Mouse (Mus musculus) midbrain, embryonic 10.5 days (tissue): ENCODE data around the gene Creb5. TPM values are rescaled to one million over a fixed set of nuclear protein-coding genes. Genes with fewer than 3 reads are reported as not detected.

Experiments
- DNase-seq: peaks from one replicate; pipeline ENCODE4 v3.0.0-alpha.2; 2017; ENCODE audit warnings: low spot score
- H3K27ac ChIP-seq: fragments of 300-500 bp; sonication (generic); replicated peaks from 2 replicates; pipeline ENCODE4 v1.5.1; 2016; ENCODE audit warnings: mild to moderate bottlenecking
- H3K27me3 ChIP-seq: fragments of 300-500 bp; sonication (generic); 2 replicates; pipeline ENCODE4 v1.6.1; 2016; ENCODE audit warnings: low read depth, mild to moderate bottlenecking; ENCODE audit not compliant: poor library complexity, severe bottlenecking
- H3K36me3 ChIP-seq: fragments of 300-500 bp; sonication (generic); 2 replicates; pipeline ENCODE4 v1.6.1; 2016; ENCODE audit warnings: mild to moderate bottlenecking, moderate library complexity
- H3K4me1 ChIP-seq: fragments of 300-500 bp; sonication (generic); 2 replicates; pipeline ENCODE4 v1.6.1; 2016
- H3K4me3 ChIP-seq: fragments of 300-500 bp; sonication (generic); 2 replicates; pipeline ENCODE4 v1.5.1; 2016; ENCODE audit warnings: mild to moderate bottlenecking, moderate library complexity
- H3K9me3 ChIP-seq: fragments of 300-500 bp; sonication (generic); replicated peaks from 2 replicates; pipeline ENCODE4 v1.6.1; 2016; ENCODE audit warnings: mild to moderate bottlenecking
- WGBS: fragments of 180-500 bp; shearing (Covaris S2); methylation state at CpG from one replicate; pipeline ENCODE4 v1.1.7; 2016; 5-methylcytosine and 5-hydroxymethylcytosine counted together
- polyA plus RNA-seq: library from polyadenylated mRNA; unstranded; fragments of >200 nt; fragmentation: Nextera tagmentation; extraction: Ambion mirVana; gene quantifications from 2 replicates; pipeline ENCODE4 v1.2.1, GENCODE M21; 2016

The Creb5 gene
- polyA plus RNA-seq, 1 experiment from 2014 or later, result 4.8 TPM

DNA sequence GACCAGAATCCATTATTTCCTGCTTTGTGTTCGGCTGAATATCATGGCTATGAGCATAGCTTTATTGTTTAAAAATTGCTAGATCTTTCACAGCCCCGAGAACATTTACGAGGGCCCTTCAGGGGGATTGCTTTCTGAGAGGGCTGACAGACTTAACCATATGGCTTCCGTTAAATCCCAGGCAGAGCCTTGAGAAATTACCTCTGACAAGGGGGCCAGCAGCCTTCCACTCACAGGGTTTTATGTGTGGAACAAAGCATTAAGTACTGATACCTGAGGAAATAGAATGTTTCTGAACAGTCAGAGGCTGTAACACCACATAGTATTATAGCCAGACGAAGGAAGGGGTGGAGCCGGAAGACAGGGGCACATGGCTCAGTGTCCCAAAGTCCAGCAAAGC, 165.2 kb downstream of the Creb5 start:
- no peaks in the 10 kb centered on the region for H3K27me3 ChIP-seq

GRCm38 (mm10) chr6:53455442-53455841, 168.4 kb downstream of the Creb5 start:
- no peaks in the 10 kb centered on the region for H3K9me3 ChIP-seq
- no peak overlapping the region for H3K27ac ChIP-seq
- H3K4me3 ChIP-seq, result no peak overlapping the region
- H3K4me1 ChIP-seq, result peaks cover 11% of the 10 kb centered on the region
- 76% methylated on average over 4 of the region's 4 CpGs for WGBS
- DNase-seq, result no peak
- H3K36me3 ChIP-seq, result no peaks in the 10 kb centered on the region
- H3K27me3 ChIP-seq, result no peaks in the 10 kb centered on the region

More for the DNA sequence above, 165.2 kb downstream of the Creb5 start:
- no peak for DNase-seq
- no peaks in the 10 kb centered on the region for H3K36me3 ChIP-seq
- no peak overlapping the region for H3K27ac ChIP-seq
- WGBS, result 71% methylated on average over 6 of the region's 6 CpGs
- peaks cover 10% of the 10 kb centered on the region; the same call in 1 of the 2 replicates for H3K4me1 ChIP-seq
- no peak overlapping the region for H3K4me3 ChIP-seq
- H3K9me3 ChIP-seq, result no peaks in the 10 kb centered on the region

- 91% methylated on average over 5 of the region's 5 CpGs for WGBS
Observed at GRCm38 (mm10) chr6:53456111-53456510, 169.0 kb downstream of the Creb5 start.

DNA sequence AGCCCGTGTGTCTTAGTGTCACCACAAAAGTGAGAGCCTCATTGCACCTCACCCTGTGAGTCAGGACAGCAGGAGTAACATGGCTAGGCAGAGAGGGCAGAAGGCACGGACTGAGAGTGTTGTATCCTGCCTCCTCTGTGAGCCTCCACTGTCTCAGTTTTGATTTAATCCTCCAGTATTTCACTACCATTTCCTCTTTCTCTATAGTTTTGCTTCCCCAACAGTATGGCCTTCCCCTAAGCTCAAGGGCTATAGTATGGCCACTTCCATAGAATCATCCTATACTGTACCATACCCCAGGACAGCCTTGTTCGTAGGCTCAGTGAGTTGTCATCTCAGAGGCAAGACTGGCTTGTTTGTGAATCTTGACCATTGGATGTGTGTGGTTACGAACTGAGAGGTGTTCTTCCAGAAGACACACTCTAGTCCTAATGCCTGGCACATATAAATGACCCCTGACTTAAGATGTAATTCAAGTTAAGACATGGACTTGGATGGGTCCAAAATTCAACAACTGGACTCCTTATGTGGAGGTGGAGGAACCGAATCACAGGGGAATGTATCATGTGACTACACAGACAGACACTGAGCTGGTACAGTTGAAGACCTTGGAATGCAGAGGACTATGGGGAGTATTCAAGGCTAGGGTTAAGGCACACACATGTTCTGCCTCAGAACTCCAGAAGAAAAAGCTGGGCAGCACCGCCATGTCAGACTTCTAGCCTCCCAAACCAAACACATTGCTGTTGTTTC, 173.1 kb downstream of the Creb5 start:
- Histone ChIP-seq H3K27ac (no peak overlapping the region), H3K9me3 (no peaks in the 10 kb centered on the region), H3K36me3 (no peaks in the 10 kb centered on the region), H3K4me3 (no peak overlapping the region), H3K4me1 (peaks cover 11% of the 10 kb centered on the region), H3K27me3 (no peaks in the 10 kb centered on the region)
- DNase-seq, result no peak
- 91% methylated on average over 6 of the region's 6 CpGs for WGBS

More at GRCm38 (mm10) chr6:53456111-53456510, 169.0 kb downstream of the Creb5 start:
- Histone ChIP-seq H3K9me3 (no peaks in the 10 kb centered on the region), H3K4me1 (peaks cover 11% of the 10 kb centered on the region), H3K27ac (no peak overlapping the region), H3K27me3 (no peaks in the 10 kb centered on the region), H3K4me3 (no peak overlapping the region), H3K36me3 (no peaks in the 10 kb centered on the region)
- DNase-seq, result no peak

DNA sequence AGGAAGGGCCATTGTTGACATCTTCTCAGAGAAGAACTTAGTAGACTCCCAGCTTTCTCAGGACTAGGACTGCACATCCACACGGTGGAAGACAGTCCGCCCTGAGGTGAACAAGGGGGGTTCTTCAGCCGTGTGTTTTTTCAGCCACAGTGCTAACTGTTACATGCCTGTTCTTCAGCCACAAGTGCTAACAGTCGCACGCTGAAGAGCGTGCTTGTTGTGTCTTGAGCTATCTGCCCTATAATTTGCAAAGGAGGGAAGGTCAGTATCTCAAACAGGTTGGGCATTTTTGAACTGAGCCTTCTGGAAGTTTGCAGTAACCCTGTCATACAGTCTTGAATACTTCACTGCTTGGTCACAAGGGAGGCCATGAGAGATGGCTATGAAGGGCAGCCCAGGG, 174.0 kb downstream of the Creb5 start:
- no peak overlapping the region for H3K27ac ChIP-seq
- H3K9me3 ChIP-seq, result no peaks in the 10 kb centered on the region
- H3K4me1 ChIP-seq, result peaks cover 11% of the 10 kb centered on the region
- H3K27me3 ChIP-seq, result no peaks in the 10 kb centered on the region
- H3K4me3 ChIP-seq, result no peak overlapping the region
- no peaks in the 10 kb centered on the region for H3K36me3 ChIP-seq
- WGBS, result 84% methylated on average over 6 of the region's 6 CpGs
- no peak for DNase-seq

GRCm38 (mm10) chr6:53461775-53462770, 175.0 kb downstream of the Creb5 start:
- no peaks in the 10 kb centered on the region for H3K36me3 ChIP-seq
- H3K4me1 ChIP-seq, result peaks cover 11% of the 10 kb centered on the region
- WGBS, result 78% methylated on average over 12 of the region's 12 CpGs
- H3K27ac ChIP-seq, result no peak overlapping the region
- no peak overlapping the region for H3K4me3 ChIP-seq
- H3K27me3 ChIP-seq, result no peaks in the 10 kb centered on the region
- no peaks in the 10 kb centered on the region for H3K9me3 ChIP-seq
- DNase-seq, result no peak

GRCm38 (mm10) chr6:53462802-53463201, 175.7 kb downstream of the Creb5 start:
- H3K9me3 ChIP-seq, result no peaks in the 10 kb centered on the region
- H3K36me3 ChIP-seq, result no peaks in the 10 kb centered on the region
- no peaks in the 10 kb centered on the region for H3K27me3 ChIP-seq
- H3K4me1 ChIP-seq, result peaks cover 11% of the 10 kb centered on the region
- no peak for DNase-seq
- 82% methylated on average over 7 of the region's 7 CpGs for WGBS
- H3K4me3 ChIP-seq, result no peak overlapping the region
- H3K27ac ChIP-seq, result no peak overlapping the region

DNA sequence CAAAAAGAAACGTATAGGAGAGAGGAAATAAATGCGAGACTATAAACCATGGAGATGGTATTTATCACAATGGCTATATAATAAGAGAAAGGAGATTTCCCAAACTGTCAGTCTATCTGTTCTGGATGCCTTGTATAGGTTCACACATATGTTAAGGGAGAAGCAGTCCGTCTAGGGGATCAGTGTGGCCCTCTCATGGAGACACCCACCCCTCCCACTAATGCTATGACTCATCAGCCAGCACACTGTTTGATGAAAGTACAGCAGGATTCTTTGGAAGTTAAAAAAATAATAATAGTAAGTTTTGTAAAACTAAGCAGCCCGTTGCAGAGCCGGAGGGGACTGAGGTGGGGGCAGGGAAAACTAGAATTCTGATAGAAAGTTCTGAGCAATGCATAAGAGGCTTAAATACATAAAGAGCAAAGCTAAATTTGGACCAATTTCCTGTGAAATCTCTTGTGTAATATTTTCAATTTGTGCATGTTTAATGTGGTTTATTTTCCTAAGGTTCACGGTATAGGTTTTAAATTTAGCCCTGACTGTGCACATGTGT, 176.3 kb downstream of the Creb5 start:
- H3K4me3 ChIP-seq, result no peak overlapping the region
- 77% methylated on average over 6 of the region's 6 CpGs for WGBS

GRCm38 (mm10) chr6:53469204-53469603, 182.1 kb downstream of the Creb5 start:
- H3K4me1 ChIP-seq, result no peaks in the 10 kb centered on the region
- H3K27me3 ChIP-seq, result no peaks in the 10 kb centered on the region
- no peak for DNase-seq
- H3K27ac ChIP-seq, result no peak overlapping the region
- no peaks in the 10 kb centered on the region for H3K36me3 ChIP-seq
- no peak overlapping the region for H3K4me3 ChIP-seq
- H3K9me3 ChIP-seq, result no peaks in the 10 kb centered on the region
- WGBS, result 85% methylated on average over 4 of the region's 4 CpGs

More for the DNA sequence above, 176.3 kb downstream of the Creb5 start:
- no peak overlapping the region for H3K27ac ChIP-seq
- H3K36me3 ChIP-seq, result no peaks in the 10 kb centered on the region
- DNase-seq, result no peak
- peaks cover 8% of the 10 kb centered on the region for H3K4me1 ChIP-seq
- no peaks in the 10 kb centered on the region for H3K27me3 ChIP-seq
- no peaks in the 10 kb centered on the region for H3K9me3 ChIP-seq

- no peaks in the 10 kb centered on the region for H3K36me3 ChIP-seq
- no peaks in the 10 kb centered on the region for H3K4me1 ChIP-seq
- no peak for DNase-seq
- no peaks in the 10 kb centered on the region for H3K27me3 ChIP-seq
- no peak overlapping the region for H3K27ac ChIP-seq
- 81% methylated on average over 2 of the region's 2 CpGs for WGBS
- no peaks in the 10 kb centered on the region for H3K9me3 ChIP-seq
- no peak overlapping the region for H3K4me3 ChIP-seq
Observed at GRCm38 (mm10) chr6:53469703-53470102, 182.6 kb downstream of the Creb5 start.

GRCm38 (mm10) chr6:53470559-53470958, 183.5 kb downstream of the Creb5 start:
- WGBS, result 68% methylated on average over 8 of the region's 8 CpGs
- H3K27me3 ChIP-seq, result no peaks in the 10 kb centered on the region
- H3K9me3 ChIP-seq, result no peaks in the 10 kb centered on the region
- DNase-seq, result no peak
- no peaks in the 10 kb centered on the region for H3K4me1 ChIP-seq
- H3K36me3 ChIP-seq, result no peaks in the 10 kb centered on the region
- no peak overlapping the region for H3K4me3 ChIP-seq
- H3K27ac ChIP-seq, result no peak overlapping the region

- Histone ChIP-seq H3K4me3 (no peak overlapping the region), H3K27ac (no peak overlapping the region), H3K4me1 (no peaks in the 10 kb centered on the region), H3K9me3 (no peaks in the 10 kb centered on the region), H3K27me3 (no peaks in the 10 kb centered on the region), H3K36me3 (no peaks in the 10 kb centered on the region)
- WGBS, result 83% methylated on average over 9 of the region's 9 CpGs
- DNase-seq, result no peak
Observed at GRCm38 (mm10) chr6:53470999-53471591, 184.0 kb downstream of the Creb5 start.
